Mouse (Mus musculus) midbrain, embryonic 14.5 days (tissue): ENCODE measurements around the gene Yif1a. TPM values are rescaled to one million over a fixed set of nuclear protein-coding genes. Genes with fewer than 3 reads are reported as not detected.
"Not testable (repeated sequence)": the region's sequence is repeated elsewhere in the genome, so short reads cannot be mapped to it uniquely, and the experiment has no call there.

Experiments used
- ATAC-seq: fragments of 200-750 bp; cut with Nextera tagmentation; 2 replicates; pipeline ENCODE4 v1.8.0; 2017; ENCODE audit warnings: moderate number of reproducible peaks, moderate library complexity; ENCODE audit not compliant: low FRiP score, low TSS enrichment
- DNase-seq: peaks from one replicate; pipeline ENCODE4 v3.0.0-alpha.2; 2015
- H3K27ac ChIP-seq: fragments of 300-500 bp; sonication (generic); replicated peaks from 2 replicates; pipeline ENCODE4 v1.5.1; 2014; ENCODE audit warnings: mild to moderate bottlenecking, low read depth, low read length, moderate library complexity
- H3K27me3 ChIP-seq: fragments of 300-500 bp; sonication (generic); 2 replicates; pipeline ENCODE4 v1.6.1; 2014; ENCODE audit warnings: low read length, control low read depth, mixed read lengths; ENCODE audit not compliant: control insufficient read depth, insufficient read depth
- H3K36me3 ChIP-seq: fragments of 300-500 bp; sonication (generic); 2 replicates; pipeline ENCODE4 v1.6.1; 2014; ENCODE audit warnings: low read length, control low read depth; ENCODE audit not compliant: control insufficient read depth, insufficient read depth
- H3K4me1 ChIP-seq: fragments of 300-500 bp; sonication (generic); 2 replicates; pipeline ENCODE4 v1.6.1; 2014; ENCODE audit warnings: mild to moderate bottlenecking, antibody characterized with exemption, low read length, control low read depth; ENCODE audit not compliant: control insufficient read depth, insufficient read depth
- H3K4me2 ChIP-seq: fragments of 300-500 bp; sonication (generic); 2 replicates; pipeline ENCODE4 v1.6.1; 2014; ENCODE audit warnings: mild to moderate bottlenecking, low read length, moderate library complexity
- H3K4me3 ChIP-seq: fragments of 300-500 bp; sonication (generic); replicated peaks from 2 replicates; pipeline ENCODE4 v1.5.1; 2014; ENCODE audit warnings: low read depth, low read length
- H3K9ac ChIP-seq: fragments of 300-500 bp; sonication (generic); replicated peaks from 2 replicates; pipeline ENCODE4 v1.6.1; 2014; ENCODE audit warnings: mild to moderate bottlenecking, low read length, moderate library complexity
- H3K9me3 ChIP-seq: fragments of 300-500 bp; sonication (generic); 2 replicates; pipeline ENCODE4 v1.6.1; 2016; ENCODE audit warnings: low read length, control low read depth, mixed read lengths; ENCODE audit not compliant: control insufficient read depth
- whole genome bisulfite sequencing: fragments of 180-500 bp; shearing (Covaris S2); extraction: QIAGEN DNeasy Blood & Tissue Kit; methylation state at CpG from one replicate; pipeline ENCODE4 v1.1.7; 2014; 5-methylcytosine and 5-hydroxymethylcytosine counted together
- polyA plus RNA-seq: library from polyadenylated mRNA; unstranded; fragments of >200 nt; fragmentation: Nextera tagmentation; extraction: Ambion mirVana; gene quantifications from 2 replicates; pipeline ENCODE4 v1.2.1, GENCODE M21; 2014

The Yif1a gene
- polyA plus RNA-seq, 1 experiment from 2014 or later = 62.2 TPM

- no peaks in the 10 kb centered on the region for H3K9me3 ChIP-seq
- no peak overlapping the region for H3K9ac ChIP-seq
- H3K4me2 ChIP-seq = no peak overlapping the region
- DNase-seq (no peak), ATAC-seq (no peak)
- H3K27ac ChIP-seq = no peak overlapping the region
- H3K36me3 ChIP-seq = no peaks in the 10 kb centered on the region
- H3K27me3 ChIP-seq = peaks cover 17% of the 10 kb centered on the region
- H3K4me3 ChIP-seq = no peak overlapping the region
- peaks cover 20% of the 10 kb centered on the region for H3K4me1 ChIP-seq
- 47% methylated on average over 5 of the region's 5 CpGs for WGBS
These were observed 14.8 kb upstream of the Yif1a start for GRCm38 (mm10) chr19:5073518-5073917.

- Histone ChIP-seq H3K36me3 (no peaks in the 10 kb centered on the region), H3K27ac (no peak overlapping the region), H3K27me3 (peaks cover 40% of the 10 kb centered on the region), H3K4me2 (no peak overlapping the region), H3K4me1 (no peaks in the 10 kb centered on the region), H3K9me3 (no peaks in the 10 kb centered on the region), H3K4me3 (no peak overlapping the region), H3K9ac (no peak overlapping the region)
- 92% methylated on average over 1 of the region's 1 CpGs for WGBS
- no peak for DNase-seq
- no peak for ATAC-seq
These were observed 9.1 kb upstream of the Yif1a start for GRCm38 (mm10) chr19:5079279-5079678.

GRCm38 (mm10) chr19:5082005-5082404 lies 6.3 kb upstream of the Yif1a start:
- DNase-seq (no peak), ATAC-seq (no peak)
- 0 out of 2 replicates have a peak, but pooled peaks cover 3% of the 10 kb centered on the region for H3K4me1 ChIP-seq
- H3K36me3 ChIP-seq = no peaks in the 10 kb centered on the region
- H3K27ac ChIP-seq = no peak overlapping the region
- no peak overlapping the region for H3K9ac ChIP-seq
- no peak overlapping the region for H3K4me2 ChIP-seq
- H3K9me3 ChIP-seq = no peaks in the 10 kb centered on the region
- H3K27me3 ChIP-seq = peaks cover 62% of the 10 kb centered on the region
- 73% methylated on average over 18 of the region's 18 CpGs for WGBS
- no peak overlapping the region for H3K4me3 ChIP-seq

GRCm38 (mm10) chr19:5082596-5082995 lies 5.7 kb upstream of the Yif1a start:
- Histone ChIP-seq H3K9me3 (no peaks in the 10 kb centered on the region), H3K4me1 (0 out of 2 replicates have a peak, but pooled peaks cover 8% of the 10 kb centered on the region), H3K27ac (no peak overlapping the region), H3K4me3 (no peak overlapping the region), H3K27me3 (peaks cover 62% of the 10 kb centered on the region), H3K4me2 (no peak overlapping the region), H3K36me3 (no peaks in the 10 kb centered on the region), H3K9ac (no peak overlapping the region)
- ATAC-seq (no peak), DNase-seq (no peak)
- whole genome bisulfite sequencing = 74% methylated on average over 24 of the region's 24 CpGs

GRCm38 (mm10) chr19:5083961-5084833 lies 4.1 kb upstream of the Yif1a start:
- peak overlapping the region; percentile 52 for H3K4me3 ChIP-seq
- peaks cover 62% of the 10 kb centered on the region for H3K27me3 ChIP-seq
- H3K4me1 ChIP-seq = peaks cover 12% of the 10 kb centered on the region; the same call in 1 of the 2 replicates
- DNase-seq = no peak
- no peaks in the 10 kb centered on the region for H3K9me3 ChIP-seq
- no peak overlapping the region for H3K27ac ChIP-seq
- no peaks in the 10 kb centered on the region for H3K36me3 ChIP-seq
- 67% methylated on average over 3 of the region's 3 CpGs for WGBS
- H3K4me2 ChIP-seq = peak overlapping the region; percentile 73
- peak overlapping the region; percentile 65; the same call in 1 of the 2 replicates for H3K9ac ChIP-seq
- no peak for ATAC-seq

- Histone ChIP-seq H3K36me3 (0 out of 2 replicates have a peak, but pooled peaks cover 2% of the 10 kb centered on the region), H3K9me3 (no peaks in the 10 kb centered on the region), H3K27me3 (peaks cover 62% of the 10 kb centered on the region), H3K4me2 (peak overlapping the region; percentile 73), H3K9ac (peak overlapping the region; percentile 65), H3K27ac (no peak overlapping the region), H3K4me3 (peak overlapping the region; percentile 52), H3K4me1 (peaks cover 15% of the 10 kb centered on the region; the same call in 1 of the 2 replicates)
- no peak for ATAC-seq
- DNase-seq = no peak
- WGBS = 4% methylated on average over 15 of the region's 15 CpGs
These were observed 3.5 kb upstream of the Yif1a start for GRCm38 (mm10) chr19:5084834-5085144.

- peaks cover 15% of the 10 kb centered on the region; the same call in 1 of the 2 replicates for H3K4me1 ChIP-seq
- peaks cover 6% of the 10 kb centered on the region; the same call in 1 of the 2 replicates for H3K36me3 ChIP-seq
- H3K27me3 ChIP-seq = peaks cover 59% of the 10 kb centered on the region
- no peak for ATAC-seq
- peak; percentile 48 for DNase-seq
- H3K9ac ChIP-seq = peak within 1 kb of the TSS; percentile 65
- H3K27ac ChIP-seq = no peak within 1 kb of the TSS
- H3K4me2 ChIP-seq = peak within 1 kb of the TSS; percentile 73
- H3K9me3 ChIP-seq = no peaks in the 10 kb centered on the region
- WGBS = under 1% methylated on average over 69 of the region's 69 CpGs
- peak within 1 kb of the TSS; percentile 52 for H3K4me3 ChIP-seq
These were observed 3.0 kb upstream of the Yif1a start, which contains the start of gene Tmem151a for GRCm38 (mm10) chr19:5085145-5085863. Tmem151a (minus strand) TSS chr19:5085531.

- H3K4me3 ChIP-seq, H3K4me2 ChIP-seq, ATAC-seq, H3K9ac ChIP-seq, DNase-seq, H3K9me3 ChIP-seq, H3K27ac ChIP-seq: not testable (repeated sequence)
- Histone ChIP-seq H3K36me3 (peaks cover 18% of the 10 kb centered on the region), H3K4me1 (peaks cover 15% of the 10 kb centered on the region; the same call in 1 of the 2 replicates), H3K27me3 (peaks cover 47% of the 10 kb centered on the region)
- WGBS = 60% methylated on average over 4 of the region's 4 CpGs
These were observed 1.8 kb upstream of the Yif1a start for GRCm38 (mm10) chr19:5086533-5086932.
